In genomic region chr3:129729916-129730315, GRCm38 (mm10) we compare ENCODE assay signal across 17 mouse cellular contexts. TPM values are rescaled to one million over a fixed set of nuclear protein-coding genes. Genes with fewer than 3 reads are reported as not detected.
"Had no signal": no experiment of that assay in that cellular context is flagged by ENCODE, and none has a peak within 500 bp of the region (broad histone marks: within the 10 kb centered on the region; RNA-seq: fewer than 3 reads in every experiment).

No protein-coding gene starts in this region.

- H3K4me3 ChIP-seq: embryonic facial prominence, embryonic 10.5 days; embryonic facial prominence, embryonic 12.5 days; embryonic facial prominence, embryonic 13.5 days; embryonic facial prominence, embryonic 15.5 days; erythroblast, embryonic 14.5 days; forebrain, embryonic 10.5 days; forebrain, embryonic 12.5 days; forebrain, embryonic 13.5 days; forebrain, embryonic 15.5 days; gastrocnemius, adult 2 months; heart, embryonic 10.5 days had no signal

- H3K27me3 ChIP-seq: embryonic facial prominence, embryonic 12.5 days; embryonic facial prominence, embryonic 15.5 days; forebrain, embryonic 12.5 days; forebrain, embryonic 13.5 days; forebrain, embryonic 15.5 days had no signal

- DNase-seq: cerebellum, adult 9-10 months; cerebellum, adult 9-11 months; forebrain, postnatal 0 days; gastrocnemius, adult 2 months; gastrocnemius, postnatal 14 days; gastrocnemius, postnatal 25 days; gastrocnemius, postnatal 36 days had no signal

- H3K36me3 ChIP-seq: embryonic facial prominence, embryonic 10.5 days; embryonic facial prominence, embryonic 12.5 days; embryonic facial prominence, embryonic 13.5 days; embryonic facial prominence, embryonic 15.5 days; forebrain, embryonic 10.5 days; forebrain, embryonic 12.5 days; forebrain, embryonic 15.5 days; heart, embryonic 10.5 days had no signal

- H3K27ac ChIP-seq: embryonic facial prominence, embryonic 10.5 days; embryonic facial prominence, embryonic 12.5 days; embryonic facial prominence, embryonic 13.5 days; embryonic facial prominence, embryonic 15.5 days; forebrain, embryonic 10.5 days; forebrain, embryonic 12.5 days; forebrain, embryonic 13.5 days; forebrain, embryonic 15.5 days; gastrocnemius, adult 2 months; heart, embryonic 10.5 days had no signal

- H3K9me3 ChIP-seq: embryonic facial prominence, embryonic 10.5 days; embryonic facial prominence, embryonic 12.5 days; embryonic facial prominence, embryonic 13.5 days; embryonic facial prominence, embryonic 15.5 days; forebrain, embryonic 10.5 days; forebrain, embryonic 12.5 days; forebrain, embryonic 13.5 days; forebrain, embryonic 15.5 days; heart, embryonic 10.5 days had no signal

- H3K9ac ChIP-seq: embryonic facial prominence, embryonic 12.5 days; embryonic facial prominence, embryonic 13.5 days; embryonic facial prominence, embryonic 15.5 days; forebrain, embryonic 12.5 days; forebrain, embryonic 13.5 days; forebrain, embryonic 15.5 days; forebrain, postnatal 0 days had no signal

- H3K4me1 ChIP-seq: embryonic facial prominence, embryonic 12.5 days; forebrain, embryonic 13.5 days; heart, embryonic 10.5 days had no signal

RNA-seq across cellular contexts. Expression of gene Egf, which starts 25.2 kb away (rescaled TPM):
- polyA plus RNA-seq: erythroblast, embryonic 14.5 days had no signal
